Mouse (Mus musculus): ENCODE measurements around the gene Itga5. TPM values are rescaled to one million over a fixed set of nuclear protein-coding genes. Genes with fewer than 3 reads are reported as not detected.

Gene Itga5
- total RNA-seq, 1 experiment from 2014 or later: 11.7 TPM

DNA sequence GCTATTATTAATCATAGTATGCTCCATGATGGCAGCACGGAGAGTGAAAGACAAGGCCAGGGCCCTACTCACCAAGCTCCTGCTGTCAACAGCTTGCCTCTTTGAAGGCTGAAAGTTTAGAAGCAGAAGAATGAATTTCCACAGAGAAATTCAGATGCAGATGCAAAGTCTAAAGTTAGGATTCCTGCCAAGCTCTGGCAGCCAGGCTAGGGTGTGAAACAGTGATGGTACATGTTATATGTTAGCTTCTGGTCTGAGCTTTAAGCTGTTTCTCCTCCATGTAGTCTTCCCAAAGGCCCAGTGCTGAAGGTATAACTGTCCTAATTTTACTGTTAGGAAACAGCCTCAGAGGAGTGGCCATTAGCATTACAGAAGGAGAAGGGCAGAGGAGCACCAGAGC, 2.6 kb upstream of the Itga5 start:
- no peak for ATAC-seq (replicated peaks in 1 of 2; ENCODE audit: insufficient read depth in 1 of 2, low FRiP score in 2 of 2, low TSS enrichment in 1 of 2, low read depth in 1 of 2, poor library complexity in 2 of 2, severe bottlenecking in 2 of 2)

DNA sequence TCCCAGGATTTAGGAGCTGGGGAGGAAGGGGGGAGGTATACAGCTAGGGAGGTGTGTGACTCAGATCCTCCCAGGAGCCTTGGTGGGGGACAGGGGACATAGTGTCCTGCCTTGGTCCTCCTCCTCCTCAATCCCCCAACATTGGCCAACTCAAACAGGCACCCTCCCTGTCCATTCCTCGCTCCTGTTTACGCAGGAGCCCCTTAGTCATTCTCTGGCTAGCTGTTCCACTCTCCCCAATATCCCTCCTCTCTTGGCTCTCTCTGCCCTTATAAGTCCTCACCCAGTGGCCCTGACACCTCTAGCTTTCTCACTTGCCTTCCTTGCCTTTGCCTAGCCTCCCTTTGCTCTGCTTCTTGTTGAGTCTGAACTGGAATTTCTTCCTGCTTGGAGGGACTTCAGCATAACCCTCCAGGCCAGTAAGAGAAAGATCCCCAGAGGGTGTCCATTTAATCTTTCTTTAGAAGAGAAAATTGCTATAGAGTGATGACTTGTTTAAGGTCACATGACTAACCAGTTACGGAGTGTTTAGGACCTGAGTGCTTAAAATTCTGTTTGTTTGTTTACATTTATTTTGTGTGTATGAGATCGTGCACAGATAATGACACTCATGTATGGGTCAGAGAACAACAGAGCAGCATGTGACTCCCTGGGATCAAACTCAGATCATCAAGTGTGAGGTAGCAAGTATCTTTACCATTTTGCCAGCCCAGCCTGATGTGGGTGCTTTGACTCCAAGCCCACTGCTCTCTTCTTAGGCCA, 1.8 kb upstream of the Itga5 start:
- ATAC-seq (replicated peaks in 1 of 2; ENCODE audit: insufficient read depth in 1 of 2, low FRiP score in 2 of 2, low TSS enrichment in 1 of 2, low read depth in 1 of 2, poor library complexity in 2 of 2, severe bottlenecking in 2 of 2): no peak

DNA sequence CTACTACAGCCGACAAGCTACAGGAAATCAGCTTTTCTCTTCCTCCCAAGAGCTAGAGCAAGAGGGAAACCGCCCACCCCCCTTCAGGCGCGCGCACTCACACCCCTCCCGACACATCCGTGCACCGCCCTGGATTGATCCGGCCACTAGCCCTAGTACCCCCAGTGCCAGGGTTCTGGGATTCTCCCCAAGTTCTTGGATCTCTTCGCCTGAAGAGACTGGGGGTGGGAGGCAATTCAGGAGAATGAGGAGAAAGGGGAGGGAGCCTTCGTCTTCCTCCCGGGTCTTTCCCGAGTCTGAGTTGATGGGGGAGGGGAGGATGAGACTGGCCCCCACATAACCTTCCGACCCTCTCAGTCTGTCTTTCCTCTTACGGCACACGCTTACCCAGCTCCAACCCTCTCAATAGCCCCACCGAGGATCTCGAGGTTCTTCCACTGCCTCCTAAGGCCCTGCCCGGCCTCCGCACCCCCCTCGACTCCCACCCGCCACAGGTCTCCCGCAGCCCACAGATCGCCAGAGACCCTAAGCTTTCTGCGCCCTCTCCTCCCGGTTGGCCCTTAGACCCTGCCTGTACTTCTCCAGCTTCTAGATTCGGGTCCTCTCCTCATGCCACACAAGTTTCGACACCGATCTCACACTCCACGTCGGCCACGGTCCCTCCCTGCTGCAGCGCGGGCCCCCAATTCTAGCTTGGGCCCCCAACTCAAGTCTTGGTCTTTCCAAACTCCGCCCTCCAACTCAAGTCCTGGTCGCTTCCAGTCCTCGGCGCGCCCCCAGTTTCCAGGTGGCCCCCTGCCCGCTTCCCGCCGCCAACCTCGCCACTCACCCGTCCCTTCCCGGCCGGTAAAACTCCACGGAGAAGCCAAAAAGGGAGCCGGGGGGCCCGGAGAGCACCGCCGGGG, 840 bp downstream of the Itga5 start:
- peak; percentile 1 to 8; a peak in 1 of 4 replicates for ATAC-seq (replicated peaks in 1 of 2; ENCODE audit: insufficient read depth in 1 of 2, low FRiP score in 2 of 2, low TSS enrichment in 1 of 2, low read depth in 1 of 2, poor library complexity in 2 of 2, severe bottlenecking in 2 of 2)

DNA sequence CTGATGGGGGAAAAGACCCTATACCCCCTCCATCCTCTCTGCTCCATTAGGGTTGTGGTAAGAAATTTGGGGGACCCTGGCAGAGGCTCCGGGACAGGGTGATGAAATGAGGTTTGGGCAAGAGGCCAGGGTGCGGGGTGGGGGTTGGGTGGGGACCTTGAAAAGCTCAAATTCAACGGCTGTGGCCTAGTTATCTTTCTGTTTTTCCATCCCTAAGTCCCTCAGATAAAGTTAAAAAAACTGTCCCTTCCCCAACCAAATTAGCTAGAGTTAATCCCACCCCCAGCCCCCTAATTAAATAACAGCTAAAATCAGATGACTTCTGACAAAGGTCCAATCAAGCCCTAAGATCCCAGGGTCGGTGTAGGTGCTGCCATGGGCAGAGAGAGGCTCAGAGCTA, 1.8 kb downstream of the Itga5 start:
- no peak for ATAC-seq (replicated peaks in 1 of 2; ENCODE audit: insufficient read depth in 1 of 2, low FRiP score in 2 of 2, low TSS enrichment in 1 of 2, low read depth in 1 of 2, poor library complexity in 2 of 2, severe bottlenecking in 2 of 2)

DNA sequence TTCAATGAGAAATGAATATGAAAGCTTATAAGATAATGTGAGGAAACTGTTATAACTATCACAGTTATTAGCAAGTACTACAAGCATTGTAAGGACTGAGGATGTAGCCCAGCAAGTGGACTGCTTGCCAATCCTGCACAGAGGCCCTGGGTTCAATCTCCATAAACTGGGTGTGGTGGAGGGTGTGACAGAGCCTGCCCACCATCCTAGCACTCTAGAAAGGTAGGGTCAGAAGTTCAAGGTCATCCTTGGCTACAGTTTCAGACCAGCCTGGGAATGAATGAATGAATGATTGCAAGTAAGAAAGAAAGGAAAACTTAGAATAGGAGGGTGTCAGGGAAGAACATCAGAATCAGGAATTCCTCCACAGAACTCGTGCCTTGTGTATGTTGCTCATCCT, 2.8 kb downstream of the Itga5 start:
- ATAC-seq (replicated peaks in 1 of 2; ENCODE audit: insufficient read depth in 1 of 2, low FRiP score in 2 of 2, low TSS enrichment in 1 of 2, low read depth in 1 of 2, poor library complexity in 2 of 2, severe bottlenecking in 2 of 2): no peak

DNA sequence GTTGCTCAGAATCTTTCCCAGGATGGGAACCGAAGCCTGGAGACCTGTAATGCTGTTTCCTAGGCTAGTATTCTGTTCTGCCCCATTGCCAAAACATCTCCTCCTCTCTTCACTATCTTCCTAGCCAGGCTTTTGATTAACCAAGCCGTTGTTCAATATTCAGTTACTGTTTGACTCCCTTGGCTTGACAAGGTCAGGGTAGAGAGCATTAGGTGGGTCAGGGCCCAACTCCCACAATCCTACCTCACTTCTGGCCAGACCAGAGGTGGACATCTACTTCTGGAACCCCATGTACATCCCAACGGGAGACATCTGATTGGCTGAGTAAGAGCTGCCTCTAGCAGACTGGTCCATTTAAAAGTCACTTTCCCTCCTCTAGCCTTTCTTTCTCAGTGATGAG, 3.6 kb downstream of the Itga5 start:
- ATAC-seq (replicated peaks in 1 of 2; ENCODE audit: insufficient read depth in 1 of 2, low FRiP score in 2 of 2, low TSS enrichment in 1 of 2, low read depth in 1 of 2, poor library complexity in 2 of 2, severe bottlenecking in 2 of 2): no peak

DNA sequence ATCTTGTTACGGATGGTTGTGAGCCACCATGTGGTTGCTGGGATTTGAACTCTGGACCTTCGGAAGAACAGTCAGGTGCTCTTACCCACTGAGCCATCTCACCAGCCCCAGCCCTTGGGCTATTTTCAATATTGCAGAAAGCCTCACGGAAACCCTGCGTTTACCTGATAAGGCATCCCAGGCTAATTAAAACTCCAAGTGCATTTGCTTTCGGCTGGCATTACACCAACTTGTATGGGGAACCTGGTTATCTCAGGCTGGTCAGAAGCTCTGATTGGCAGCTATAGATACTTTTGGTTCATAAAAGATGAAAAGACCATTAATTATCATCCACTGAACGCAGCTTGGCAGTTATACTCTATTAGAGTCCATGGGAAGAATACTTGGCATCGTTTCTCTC, 4.2 kb downstream of the Itga5 start:
- no peak for ATAC-seq (replicated peaks in 1 of 2; ENCODE audit: insufficient read depth in 1 of 2, low FRiP score in 2 of 2, low TSS enrichment in 1 of 2, low read depth in 1 of 2, poor library complexity in 2 of 2, severe bottlenecking in 2 of 2)

DNA sequence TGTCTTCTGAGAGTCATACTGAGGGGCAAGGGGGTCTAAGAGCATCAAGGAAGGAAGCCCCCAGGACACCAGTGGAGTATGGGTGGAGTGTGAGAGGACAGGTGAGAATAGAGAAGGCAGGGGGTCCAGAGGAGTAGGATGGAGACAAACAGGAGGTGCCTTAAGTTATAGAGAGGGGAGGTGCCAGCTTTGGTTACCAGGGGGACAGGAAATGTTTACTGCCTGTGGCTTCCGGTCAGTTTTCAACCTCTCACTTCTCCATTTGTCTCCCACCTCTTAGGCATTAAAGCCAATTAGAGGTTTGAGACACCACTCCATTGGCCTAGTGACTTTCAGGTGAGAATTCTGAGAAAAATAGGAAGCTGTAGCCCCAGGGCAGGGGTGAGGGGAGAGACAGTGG, 5.3 kb downstream of the Itga5 start:
- ATAC-seq (replicated peaks in 1 of 2; ENCODE audit: insufficient read depth in 1 of 2, low FRiP score in 2 of 2, low TSS enrichment in 1 of 2, low read depth in 1 of 2, poor library complexity in 2 of 2, severe bottlenecking in 2 of 2): peak; percentile 14 to 28; a peak in 2 of 4 replicates

DNA sequence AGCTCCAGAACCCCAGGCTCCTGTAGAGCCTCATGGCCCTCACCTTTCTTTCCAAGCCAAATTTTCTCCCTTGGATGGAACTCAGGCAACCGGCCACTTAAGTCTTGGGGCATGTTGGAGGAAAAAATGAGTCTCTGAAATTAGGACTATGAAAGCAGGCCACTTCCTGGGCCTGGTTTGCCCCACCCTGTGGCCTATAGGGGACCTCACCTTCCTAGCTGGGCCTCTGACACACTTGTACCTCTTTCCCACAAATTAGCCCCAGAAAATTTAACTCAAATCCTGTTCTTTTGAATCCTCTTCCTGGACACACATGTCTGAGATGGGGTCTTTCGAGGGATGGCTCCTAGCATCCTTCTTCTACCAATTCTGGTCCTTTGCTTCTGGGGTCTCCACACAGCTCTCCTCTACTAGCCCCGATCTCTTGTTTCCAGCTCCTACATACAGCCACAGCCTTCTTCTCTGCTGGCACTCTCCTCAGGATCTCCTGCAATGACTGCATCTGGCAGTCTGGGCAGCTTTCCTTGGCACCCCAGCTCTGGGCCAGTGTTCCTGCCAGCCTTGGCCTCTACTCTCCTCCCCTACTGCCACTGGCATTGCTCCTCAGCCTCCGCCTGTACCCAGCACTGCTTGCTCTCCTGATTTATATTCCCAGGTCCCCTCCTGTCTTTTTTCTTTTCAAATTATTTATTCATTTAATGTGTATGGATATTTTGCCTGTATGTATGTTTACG, 6.5 kb downstream of the Itga5 start:
- ATAC-seq (replicated peaks in 1 of 2; ENCODE audit: insufficient read depth in 1 of 2, low FRiP score in 2 of 2, low TSS enrichment in 1 of 2, low read depth in 1 of 2, poor library complexity in 2 of 2, severe bottlenecking in 2 of 2): no peak

DNA sequence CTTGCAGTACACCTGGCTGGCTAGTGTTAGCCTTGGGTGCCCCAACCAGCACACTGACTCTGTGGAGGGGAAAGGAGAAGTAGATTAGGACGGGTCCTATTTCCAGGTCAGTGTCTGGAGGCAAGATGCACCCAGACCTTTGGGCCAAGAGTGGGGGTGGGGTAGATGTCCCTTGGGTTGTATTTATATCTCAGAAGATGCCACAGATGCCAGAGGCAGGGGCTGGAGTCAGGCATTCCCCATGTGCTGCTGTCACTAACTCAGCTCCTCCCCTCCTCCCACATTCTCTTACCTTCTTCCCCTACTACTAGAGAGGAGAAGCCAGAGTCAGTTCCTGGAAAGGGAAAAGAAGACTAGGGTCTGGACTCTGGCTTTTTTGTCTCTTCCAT, 7.4 kb downstream of the Itga5 start:
- ATAC-seq (replicated peaks in 1 of 2; ENCODE audit: insufficient read depth in 1 of 2, low FRiP score in 2 of 2, low TSS enrichment in 1 of 2, low read depth in 1 of 2, poor library complexity in 2 of 2, severe bottlenecking in 2 of 2): no peak

DNA sequence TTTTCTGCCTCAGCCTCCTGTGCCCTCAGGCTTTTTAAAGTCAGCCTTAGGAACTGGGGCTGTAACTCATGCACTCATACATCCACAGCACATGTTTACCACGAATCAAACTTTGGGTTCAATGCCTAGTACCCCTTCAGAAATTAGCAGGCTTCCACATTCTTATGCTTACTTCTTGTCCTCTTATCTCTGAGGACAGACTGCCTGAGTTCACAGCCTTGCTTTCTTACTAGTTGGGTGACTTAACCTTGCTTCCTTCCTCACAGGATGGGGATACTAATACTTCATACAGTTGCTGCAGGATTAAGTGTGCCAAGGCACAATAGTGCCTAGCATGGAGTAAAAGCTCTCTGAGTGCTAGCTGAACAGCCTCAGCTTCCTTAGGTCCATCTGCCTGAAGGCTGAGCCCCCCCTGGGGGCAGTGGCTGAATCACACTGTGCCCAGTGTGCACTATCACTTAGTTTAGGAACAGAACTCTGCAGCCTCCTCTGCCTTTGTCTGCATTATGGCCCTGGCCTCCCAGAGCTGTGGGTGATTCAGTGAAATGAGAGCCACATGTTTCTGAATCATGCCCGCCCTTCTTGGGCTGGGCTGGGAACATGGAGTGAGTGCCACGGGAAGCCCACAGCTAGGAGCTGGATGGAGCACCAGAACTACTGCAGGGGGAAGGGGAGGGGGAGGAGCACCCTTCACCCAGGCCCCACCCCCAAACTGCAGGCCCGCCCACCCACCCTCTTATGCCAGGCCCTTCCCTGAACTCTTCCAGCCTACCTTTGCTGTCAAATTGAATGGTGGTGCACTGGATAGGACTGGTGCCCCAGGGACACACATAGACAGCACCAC, 8.1 kb downstream of the Itga5 start:
- ATAC-seq (replicated peaks in 1 of 2; ENCODE audit: insufficient read depth in 1 of 2, low FRiP score in 2 of 2, low TSS enrichment in 1 of 2, low read depth in 1 of 2, poor library complexity in 2 of 2, severe bottlenecking in 2 of 2): peak; percentile 29 to 37; a peak in 3 of 4 replicates

DNA sequence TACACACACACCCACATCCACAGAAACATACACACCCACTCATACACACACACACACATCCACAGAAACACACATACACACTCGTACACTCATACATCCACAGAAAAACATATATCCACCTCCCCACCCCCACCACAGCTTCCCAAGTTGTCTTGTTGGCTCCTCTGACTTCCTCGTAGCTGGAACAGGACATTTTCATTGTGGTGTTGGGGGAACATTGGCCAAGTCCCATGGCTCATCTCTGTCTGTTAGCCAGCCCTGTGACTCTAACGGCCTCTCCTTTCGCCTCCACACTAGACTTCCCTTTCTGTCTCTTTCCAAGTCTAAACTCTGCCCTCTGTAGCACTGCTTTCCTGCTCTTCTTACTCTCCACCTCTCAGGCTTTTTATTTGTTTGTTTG, 8.7 kb downstream of the Itga5 start:
- no peak for ATAC-seq (replicated peaks in 1 of 2; ENCODE audit: insufficient read depth in 1 of 2, low FRiP score in 2 of 2, low TSS enrichment in 1 of 2, low read depth in 1 of 2, poor library complexity in 2 of 2, severe bottlenecking in 2 of 2)

DNA sequence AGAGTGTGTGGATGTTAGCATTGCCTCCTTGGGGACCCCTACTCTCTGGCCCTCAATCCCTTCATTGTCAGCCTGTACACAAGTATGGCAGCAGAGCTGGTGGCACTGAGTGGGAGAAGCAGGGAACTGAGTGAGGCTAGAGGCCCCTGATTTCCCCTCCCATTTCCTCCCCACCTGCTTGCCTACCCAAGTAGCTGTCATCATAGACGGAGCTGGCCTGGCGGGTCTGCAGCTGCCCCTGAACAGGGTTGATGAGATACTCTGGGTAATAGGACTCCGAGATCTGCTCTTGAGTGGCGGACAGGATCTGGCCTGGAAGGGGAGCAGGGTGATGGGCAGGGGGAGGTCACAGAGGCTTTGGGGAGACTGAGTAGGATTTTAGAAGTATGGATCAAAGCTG, 10.4 kb downstream of the Itga5 start:
- no peak for ATAC-seq (replicated peaks in 1 of 2; ENCODE audit: insufficient read depth in 1 of 2, low FRiP score in 2 of 2, low TSS enrichment in 1 of 2, low read depth in 1 of 2, poor library complexity in 2 of 2, severe bottlenecking in 2 of 2)

DNA sequence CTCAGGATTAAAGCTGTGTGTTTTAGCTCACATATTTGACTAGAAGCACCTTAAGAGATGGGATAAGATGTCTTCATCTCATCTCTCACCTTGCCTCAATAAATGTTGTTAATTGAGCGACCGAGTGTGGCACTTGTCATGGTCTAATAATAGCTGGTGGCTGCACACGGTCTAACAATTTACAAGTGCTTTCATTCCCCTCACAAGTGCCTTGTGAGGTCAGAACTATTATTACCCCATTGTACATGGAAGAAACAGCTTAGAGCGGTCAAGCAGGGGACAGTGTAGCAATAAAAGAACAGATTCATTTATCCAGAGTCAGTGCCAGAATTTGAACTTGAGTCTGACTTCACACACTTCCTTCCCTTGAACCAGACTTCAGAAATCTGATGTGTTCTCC, 11.1 kb downstream of the Itga5 start:
- ATAC-seq (replicated peaks in 1 of 2; ENCODE audit: insufficient read depth in 1 of 2, low FRiP score in 2 of 2, low TSS enrichment in 1 of 2, low read depth in 1 of 2, poor library complexity in 2 of 2, severe bottlenecking in 2 of 2): no peak

DNA sequence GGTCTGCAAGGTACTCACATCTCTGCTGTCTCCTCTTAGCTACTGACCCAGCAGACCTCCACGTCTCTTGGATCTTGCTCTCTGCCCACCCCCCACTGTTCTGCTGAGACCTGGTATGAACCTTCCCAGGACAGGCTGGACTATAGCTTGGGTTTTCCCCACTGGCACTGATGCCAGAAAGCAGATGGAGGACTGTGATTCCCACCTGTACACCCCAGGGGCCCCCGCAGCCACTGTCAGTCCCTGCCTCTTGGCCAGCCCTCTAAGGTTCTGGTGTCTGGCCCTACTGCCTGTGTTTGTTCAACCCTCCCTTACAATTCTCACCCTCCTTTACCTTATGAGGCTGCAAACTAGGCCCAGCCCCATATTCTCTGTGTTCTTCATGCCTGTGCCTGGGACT, 11.9 kb downstream of the Itga5 start:
- ATAC-seq (replicated peaks in 1 of 2; ENCODE audit: insufficient read depth in 1 of 2, low FRiP score in 2 of 2, low TSS enrichment in 1 of 2, low read depth in 1 of 2, poor library complexity in 2 of 2, severe bottlenecking in 2 of 2): no peak

DNA sequence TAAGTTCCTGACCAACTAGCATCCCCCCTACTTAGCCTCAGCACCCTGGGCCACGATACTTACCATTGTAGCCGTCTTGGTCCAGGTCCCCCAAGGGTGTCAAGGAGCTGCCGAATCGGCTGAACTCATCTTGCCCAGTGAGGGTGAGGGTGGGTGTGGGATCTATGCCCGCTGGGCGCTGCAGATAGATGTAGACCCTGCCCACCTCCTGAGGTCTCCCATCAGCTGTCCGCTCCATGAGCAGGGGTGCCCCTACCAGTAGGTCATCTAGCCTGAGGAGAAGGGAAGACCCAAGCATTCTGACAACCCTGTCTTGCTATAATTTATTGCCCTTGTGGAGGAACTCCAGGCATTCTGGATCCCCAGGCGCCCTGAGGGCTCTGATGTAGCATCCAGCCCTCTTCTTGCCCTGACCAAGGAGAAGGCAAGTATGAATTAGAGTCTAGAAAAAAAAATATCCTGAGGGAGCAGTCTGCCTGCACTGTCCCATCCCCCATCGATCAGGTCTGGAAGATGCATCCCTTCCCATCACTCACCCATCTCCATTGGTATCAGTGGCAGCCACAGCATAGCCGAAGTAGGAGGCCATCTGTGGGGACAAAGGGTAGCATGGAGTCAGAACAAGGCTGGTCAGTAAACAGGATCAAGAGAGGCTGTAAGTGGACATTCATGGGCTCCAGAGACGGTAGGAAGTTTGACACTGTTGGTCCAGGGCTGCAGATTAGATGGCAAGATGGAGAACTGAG, 12.9 kb downstream of the Itga5 start:
- ATAC-seq (replicated peaks in 1 of 2; ENCODE audit: insufficient read depth in 1 of 2, low FRiP score in 2 of 2, low TSS enrichment in 1 of 2, low read depth in 1 of 2, poor library complexity in 2 of 2, severe bottlenecking in 2 of 2): no peak

DNA sequence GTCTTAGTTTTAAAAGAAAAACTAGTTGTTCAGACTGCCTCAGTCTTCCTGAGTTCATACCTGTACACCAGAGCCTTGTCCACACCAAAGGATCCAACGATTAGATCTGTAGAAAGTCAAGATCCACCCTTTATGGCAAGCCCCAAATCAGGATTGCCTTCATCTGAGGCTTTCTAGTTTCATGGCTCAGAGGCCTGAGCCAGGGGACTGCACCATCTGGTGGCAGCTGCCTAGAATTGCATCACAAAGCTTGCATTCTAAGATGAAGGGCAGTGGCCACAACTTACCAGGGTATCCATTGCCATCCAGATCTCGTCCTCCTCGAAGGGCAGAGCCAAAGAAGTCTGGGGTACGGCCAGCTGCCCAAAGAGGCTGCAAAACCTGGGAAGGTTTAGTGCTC, 13.7 kb downstream of the Itga5 start:
- peak; percentile 57 to 71; a peak in 3 of 4 replicates for ATAC-seq (replicated peaks in 1 of 2; ENCODE audit: insufficient read depth in 1 of 2, low FRiP score in 2 of 2, low TSS enrichment in 1 of 2, low read depth in 1 of 2, poor library complexity in 2 of 2, severe bottlenecking in 2 of 2)
